22 mouse cellular contexts compared by ENCODE assay signal in genomic region chr8:47753121-47753520, GRCm38 (mm10). TPM values are rescaled to one million over a fixed set of nuclear protein-coding genes. Genes with fewer than 3 reads are reported as not detected.
DNase-seq lines count a peak whose midpoint lies in the region; ATAC-seq and TF ChIP-seq lines count a peak whose summit lies in the region.
"Had no signal": no experiment of that assay in that cellular context is flagged by ENCODE, and none has a peak within 500 bp of the region (broad histone marks: within the 10 kb centered on the region; RNA-seq: fewer than 3 reads in every experiment).

No protein-coding gene starts in this region.

- WGBS in stomach, postnatal 0 days, result 86% methylated on average over 3 of the region's 3 CpGs
- WGBS in midbrain, embryonic 14.5 days, result 94% methylated on average over 3 of the region's 3 CpGs

- H3K4me1 ChIP-seq in stomach, postnatal 0 days (replicated peaks; ENCODE audit: control insufficient read depth, insufficient read depth), result no peaks in the 10 kb centered on the region
- no peaks in the 10 kb centered on the region for H3K4me1 ChIP-seq in midbrain, embryonic 14.5 days (ENCODE audit: control insufficient read depth, insufficient read depth, low read length)
- H3K4me1 ChIP-seq: embryonic facial prominence, embryonic 10.5 days; heart, embryonic 10.5 days; heart, embryonic 15.5 days; hindbrain, embryonic 10.5 days had no signal

- H3K27ac ChIP-seq in stomach, postnatal 0 days (replicated peaks), result no peak overlapping the region
- no peak overlapping the region for H3K27ac ChIP-seq in midbrain, embryonic 14.5 days (replicated peaks; ENCODE audit: low read depth, low read length)
- H3K27ac ChIP-seq: embryonic facial prominence, embryonic 10.5 days; heart, embryonic 10.5 days; heart, embryonic 15.5 days; hindbrain, embryonic 10.5 days; hindbrain, embryonic 14.5 days had no signal

- peak; percentile 51 for DNase-seq in 3T3-L1 (ENCODE audit: low read depth, low spot score)
- DNase-seq in ES-CJ7 (ENCODE audit: low read depth, low spot score), result peak; percentile 69
- DNase-seq in R1 (ENCODE audit: low read depth, low spot score), result peak; percentile 77
- DNase-seq in stomach, postnatal 0 days (ENCODE audit: low spot score), result no peak
- no peak for DNase-seq in adrenal gland, postnatal 4 days (ENCODE audit: low spot score in 2 of 2)
- DNase-seq in midbrain, embryonic 14.5 days, result no peak
- DNase-seq: adrenal gland, postnatal 14 days; cerebellum, adult 2 months; cerebellum, postnatal 10 days; gastrocnemius, postnatal 10 days; heart, adult 18-20 months; kidney, adult 8-10 months had no signal

- TF ChIP-seq CTCF in stomach, postnatal 0 days (IDR thresholded peaks at IDR 0.05; ENCODE audit: low read depth), result no peak

- H3K9me3 ChIP-seq in stomach, postnatal 0 days (ENCODE audit: control insufficient read depth, low read length), result no peaks in the 10 kb centered on the region
- no peaks in the 10 kb centered on the region for H3K9me3 ChIP-seq in midbrain, embryonic 14.5 days (ENCODE audit: control insufficient read depth, low read length)
- H3K9me3 ChIP-seq: embryonic facial prominence, embryonic 10.5 days; heart, embryonic 10.5 days; heart, embryonic 15.5 days; hindbrain, embryonic 10.5 days had no signal

- no peak overlapping the region for H3K4me3 ChIP-seq in stomach, postnatal 0 days (ENCODE audit: low read depth, low read length)
- no peak overlapping the region for H3K4me3 ChIP-seq in midbrain, embryonic 14.5 days (replicated peaks; ENCODE audit: low read depth, low read length)
- H3K4me3 ChIP-seq: embryonic facial prominence, embryonic 10.5 days; heart, embryonic 10.5 days; heart, embryonic 15.5 days; hindbrain, embryonic 10.5 days had no signal

- TF ChIP-seq EP300 in stomach, postnatal 0 days (optimal IDR thresholded peaks at IDR 0.05), result no peak

- no peaks in the 10 kb centered on the region for H3K36me3 ChIP-seq in stomach, postnatal 0 days (ENCODE audit: control insufficient read depth, insufficient read depth, low read length)
- no peaks in the 10 kb centered on the region for H3K36me3 ChIP-seq in midbrain, embryonic 14.5 days (ENCODE audit: control insufficient read depth, insufficient read depth, low read length)
- H3K36me3 ChIP-seq: embryonic facial prominence, embryonic 10.5 days; heart, embryonic 10.5 days; heart, embryonic 15.5 days; hindbrain, embryonic 10.5 days had no signal

- no peak overlapping the region for H3K4me2 ChIP-seq in stomach, postnatal 0 days (replicated peaks; ENCODE audit: low read depth)
- no peak overlapping the region for H3K4me2 ChIP-seq in midbrain, embryonic 14.5 days (ENCODE audit: low read length)
- H3K4me2 ChIP-seq: heart, embryonic 15.5 days; hindbrain, embryonic 14.5 days had no signal

- ATAC-seq in stomach, postnatal 0 days (ENCODE audit: low FRiP score, low TSS enrichment), result 0 out of 2 replicates have a peak, but pooled peaks have one; percentile 47
- no peak for ATAC-seq in megakaryocyte progenitor cell, adult 5-6 weeks (replicated peaks; ENCODE audit: poor library complexity)
- no peak for ATAC-seq in midbrain, embryonic 14.5 days (ENCODE audit: low FRiP score, low TSS enrichment)
- ATAC-seq: activated CD4-positive, CD25-positive, alpha-beta regulatory T cell, adult 4 months; forebrain, embryonic 14.5 days; inflammation-experienced regulatory T-cells, adult 6 months; intestine, postnatal 0 days had no signal

- no peak overlapping the region for H3K9ac ChIP-seq in stomach, postnatal 0 days (ENCODE audit: low read length)
- H3K9ac ChIP-seq in midbrain, embryonic 14.5 days (replicated peaks; ENCODE audit: low read length), result no peak overlapping the region
- H3K9ac ChIP-seq: heart, embryonic 15.5 days; hindbrain, embryonic 14.5 days had no signal

- no peaks in the 10 kb centered on the region for H3K27me3 ChIP-seq in stomach, postnatal 0 days (ENCODE audit: control insufficient read depth, insufficient read depth, low read length)
- no peaks in the 10 kb centered on the region for H3K27me3 ChIP-seq in midbrain, embryonic 14.5 days (ENCODE audit: control insufficient read depth, insufficient read depth, low read length)
- H3K27me3 ChIP-seq: heart, embryonic 15.5 days had no signal

RNA-seq across cellular contexts. Expression of gene Cdkn2aip, which starts 39.4 kb away (rescaled TPM):
- 13.0 and 13.1 TPM in 2 replicates for polyA plus RNA-seq in stomach, postnatal 0 days (2015; fragmentation: Nextera tagmentation; extraction: Ambion mirVana)
- 10 to 100 TPM; 17.3 TPM for total RNA-seq in adrenal gland, postnatal 4 days (2021)
- 15.6 and 17.2 TPM in 2 replicates for total RNA-seq in megakaryocyte progenitor cell, adult 5-6 weeks (2015)
- 21.2 and 25.0 TPM in 2 replicates for total RNA-seq in megakaryocyte progenitor cell, adult 5-6 weeks (2017)
- 36.6 and 37.9 TPM in 2 replicates for polyA plus RNA-seq in midbrain, embryonic 14.5 days (2014; fragmentation: Nextera tagmentation; extraction: Ambion mirVana)

Comparison
In these comparisons a context has a peak if more than half of its experiments do, and no peak if none do; other contexts are left out.
1. DNase-seq: peak in 3T3-L1 (single experiment), ES-CJ7 (single experiment) and R1 (single experiment); none in stomach, postnatal 0 days (single experiment), adrenal gland, postnatal 4 days (0 of 2) and midbrain, embryonic 14.5 days (single experiment).